Mouse (Mus musculus) liver, postnatal 0 days (tissue): ENCODE data around the gene Mpst.

Experiments used
- CTCF ChIP-seq: sonication (generic); IDR thresholded peaks from 2 replicates; pipeline ENCODE4 v1.5.1; 2016; ENCODE audit warnings: antibody characterized with exemption, low read depth
- EP300 ChIP-seq: IDR thresholded peaks from 2 replicates; pipeline ENCODE4 v1.6.1; 2016; ENCODE audit warnings: antibody characterized with exemption, low read depth, mild to moderate bottlenecking

GRCm38 (mm10) chr15:78447746-78448535, 41.7 kb downstream of the Mpst start:
- TF ChIP-seq CTCF (peak; percentile 96), EP300 (no peak)
